Mouse (Mus musculus): Measurements from ENCODE around the gene Sohlh1.

GRCm38 (mm10) chr2:25865412-25865811, 18.4 kb upstream of the Sohlh1 start:
- TF ChIP-seq ZNF384 (IDR thresholded peaks at IDR 0.05; ENCODE audit: low read depth, low read length) (no peak), ZC3H11A (IDR thresholded peaks at IDR 0.05; ENCODE audit: borderline replicate concordance, low read depth, low read length) (no peak), MAFK (IDR thresholded peaks at IDR 0.05; ENCODE audit: insufficient read depth, low read depth, low read length) (no peak), CHD2 (IDR thresholded peaks at IDR 0.05; ENCODE audit: low read depth, low read length) (no peak)

All from ES-E14 (cell line).